Mouse (Mus musculus): ENCODE measurements around the gene Dnajb2. TPM values are rescaled to one million over a fixed set of nuclear protein-coding genes. Genes with fewer than 3 reads are reported as not detected.
A peak's percentile ranks its signal among the peaks of the same experiment; 100 is the strongest.

Gene Dnajb2
- total and polyA plus RNA-seq, 3 experiments, result 6.8 to 15.2 (median 13.8) TPM

DNA sequence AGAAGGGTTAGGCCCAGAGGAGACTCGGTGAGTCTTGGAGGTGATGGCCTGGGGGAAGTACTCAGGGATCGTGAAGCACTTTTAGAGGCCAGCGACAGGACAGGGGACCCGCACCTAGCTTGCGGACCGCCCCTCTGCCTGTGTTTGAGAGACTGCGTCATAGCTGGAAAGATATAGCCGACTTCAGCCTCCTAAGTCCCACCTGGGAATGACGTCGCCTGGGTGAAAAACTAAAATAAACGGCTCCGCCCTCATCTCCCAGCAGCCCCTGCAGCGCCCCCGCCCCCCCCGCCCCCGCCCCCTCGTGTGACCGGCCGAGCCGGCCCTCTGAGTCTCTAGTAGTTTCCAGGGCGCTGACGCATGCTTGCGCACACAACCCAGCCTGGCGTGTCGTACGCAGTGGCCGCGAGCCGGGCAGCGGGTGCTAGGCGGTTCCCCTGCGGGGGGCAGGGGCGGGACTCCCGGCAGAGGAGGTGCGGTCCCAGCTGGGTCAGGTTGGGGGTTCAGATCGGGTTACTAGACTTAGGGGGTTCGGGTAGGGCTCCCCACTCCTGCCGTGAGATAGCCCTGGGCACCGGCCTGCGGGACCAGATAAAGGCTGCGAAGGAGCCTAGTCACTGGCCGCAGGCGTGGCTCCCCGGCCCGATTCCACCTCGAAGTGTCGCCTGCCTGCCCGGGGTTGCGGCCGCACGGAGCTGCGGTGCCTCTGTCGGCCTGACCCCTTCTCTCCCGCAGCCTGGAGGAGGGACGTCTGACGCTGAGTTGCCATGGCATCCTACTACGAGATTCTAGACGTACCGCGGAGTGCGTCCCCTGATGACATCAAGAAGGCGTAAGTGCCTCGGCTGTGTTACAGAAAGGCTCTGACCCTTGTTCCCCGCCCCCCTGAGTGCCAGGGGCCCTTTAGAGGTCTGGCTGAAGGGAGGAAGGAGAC, at the start of gene Dnajb2 (continued):
- peak; percentile 55 for TF ChIP-seq TCF12 (IDR thresholded peaks at IDR 0.05; ENCODE audit: low read depth, low read length)

DNA sequence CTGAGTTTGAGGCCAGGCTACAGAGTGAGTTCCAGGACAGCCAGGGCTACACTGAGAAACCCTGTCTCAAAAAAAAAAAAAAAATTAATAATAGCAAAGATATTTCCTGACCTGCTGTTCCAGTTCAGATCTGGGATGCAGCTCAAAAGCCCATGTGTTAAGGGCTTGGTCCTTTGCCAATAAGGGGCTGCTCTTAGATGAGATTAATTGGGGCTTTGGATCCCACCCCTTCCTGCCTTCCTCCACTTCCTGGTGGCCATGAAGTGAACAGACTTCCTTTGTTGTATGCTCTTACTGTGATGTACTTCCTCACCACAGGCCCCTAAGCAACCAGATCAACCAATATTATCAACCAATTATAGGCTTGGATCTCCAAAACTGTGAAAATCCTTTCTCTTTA, 49.1 kb upstream of the Dnajb2 start:
- Histone ChIP-seq H3K27me3 (replicated peaks) (no peaks in the 10 kb centered on the region), H3K79me2 (replicated peaks; ENCODE audit: control insufficient read depth, extremely low read depth, insufficient read depth, poor library complexity, severe bottlenecking) (no peaks in the 10 kb centered on the region), H3K4me2 (ENCODE audit: insufficient read depth, low read depth, poor library complexity, severe bottlenecking) (no peak overlapping the region), H3K4me1 (ENCODE audit: control insufficient read depth in 1 of 2, insufficient read depth in 2 of 2) (peaks cover 5 to 28% of the 10 kb centered on the region in 2 experiments; a peak in 3 of 4 replicates), H3K27ac (ENCODE audit: insufficient read depth, low read depth) (no peak overlapping the region), H3K9me3 (replicated peaks; ENCODE audit: low read length) (peaks cover 3% of the 10 kb centered on the region), H3K4me3 (replicated peaks in 1 of 3; ENCODE audit: low read depth in 2 of 3, low read length in 2 of 3, poor library complexity in 1 of 3) (no peak overlapping the region), H3K9ac (ENCODE audit: insufficient read depth, low read depth) (no peak overlapping the region), H3K36me3 (replicated peaks in 1 of 2; ENCODE audit: control insufficient read depth in 1 of 2, insufficient read depth in 1 of 2, low read length in 1 of 2) (peaks cover 47 to 74% of the 10 kb centered on the region in 2 experiments)
- in situ Hi-C loops (cut with MboI; ENCODE audit: low pct_ligation_motif_present, low pct_unique_long_range_greater_than_20kb, low sequenced_read_pairs), result no loop called here
- no peak for TF ChIP-seq RAD21 (IDR thresholded peaks at IDR 0.05; ENCODE audit: low read depth, low read length)
- TF ChIP-seq KAT2A (IDR thresholded peaks at IDR 0.05; ENCODE audit: insufficient replicate concordance, low read length), result no peak
- TF ChIP-seq TBP (conservative IDR thresholded peaks at IDR 0.05; ENCODE audit: low read depth, low read length), result no peak
- TF ChIP-seq MAFK (IDR thresholded peaks at IDR 0.05; ENCODE audit: insufficient replicate concordance, low read length), result no peak
- TF ChIP-seq MYC (IDR thresholded peaks at IDR 0.05; ENCODE audit: low read depth, low read length), result no peak
- no peak for TF ChIP-seq JUND (conservative IDR thresholded peaks at IDR 0.05; ENCODE audit: low read depth, low read length)
- no peak for TF ChIP-seq GABPA (IDR thresholded peaks at IDR 0.05; ENCODE audit: insufficient replicate concordance, low read depth, low read length)
- TF ChIP-seq CHD2 (IDR thresholded peaks at IDR 0.05; ENCODE audit: low read length), result no peak
- no peak for TF ChIP-seq SMC3 (IDR thresholded peaks at IDR 0.05; ENCODE audit: low read depth, low read length)
- no peak for TF ChIP-seq E2F4 (IDR thresholded peaks at IDR 0.05; ENCODE audit: insufficient replicate concordance, low read depth, low read length)
- no peak for TF ChIP-seq USF1 (IDR thresholded peaks at IDR 0.05; ENCODE audit: low read depth, low read length)
- TF ChIP-seq PAX5 (IDR thresholded peaks at IDR 0.05; ENCODE audit: low read length), result no peak
- TF ChIP-seq IRF4 (IDR thresholded peaks at IDR 0.05; ENCODE audit: low read depth, low read length), result no peak
- TF ChIP-seq ZC3H11A (IDR thresholded peaks at IDR 0.05; ENCODE audit: low read depth, low read length), result no peak
- TF ChIP-seq HCFC1 (IDR thresholded peaks at IDR 0.05; ENCODE audit: low read depth, low read length), result no peak
- no peak for TF ChIP-seq UBTF (IDR thresholded peaks at IDR 0.05; ENCODE audit: low read depth, low read length)
- TF ChIP-seq ZMIZ1 (IDR thresholded peaks at IDR 0.05; ENCODE audit: low read depth, low read length), result no peak
- dilution Hi-C loops (cut with MboI; ENCODE audit: extremely low pct_ligation_motif_present, extremely low pct_unique_long_range_greater_than_20kb, low sequenced_read_pairs), result no loop called here
- DNase-seq (ENCODE audit: extremely low read depth), result no peak

All from CH12.LX (cell line).